Mouse (Mus musculus): ENCODE results near the gene Sgk1. TPM values are rescaled to one million over a fixed set of nuclear protein-coding genes. Genes with fewer than 3 reads are reported as not detected.

Gene Sgk1
- total RNA-seq, 2 experiments from 2014 or later = 2.5 to 3.0 TPM

- no peak for ATAC-seq (replicated peaks; ENCODE audit: low FRiP score, poor library complexity, severe bottlenecking)
These were observed 29.4 kb downstream of the Sgk1 start for GRCm38 (mm10) chr10:21911303-21911947.

- no peak for ATAC-seq (replicated peaks; ENCODE audit: low FRiP score, poor library complexity, severe bottlenecking)
These were observed 32.8 kb downstream of the Sgk1 start for GRCm38 (mm10) chr10:21914751-21915150.

DNA sequence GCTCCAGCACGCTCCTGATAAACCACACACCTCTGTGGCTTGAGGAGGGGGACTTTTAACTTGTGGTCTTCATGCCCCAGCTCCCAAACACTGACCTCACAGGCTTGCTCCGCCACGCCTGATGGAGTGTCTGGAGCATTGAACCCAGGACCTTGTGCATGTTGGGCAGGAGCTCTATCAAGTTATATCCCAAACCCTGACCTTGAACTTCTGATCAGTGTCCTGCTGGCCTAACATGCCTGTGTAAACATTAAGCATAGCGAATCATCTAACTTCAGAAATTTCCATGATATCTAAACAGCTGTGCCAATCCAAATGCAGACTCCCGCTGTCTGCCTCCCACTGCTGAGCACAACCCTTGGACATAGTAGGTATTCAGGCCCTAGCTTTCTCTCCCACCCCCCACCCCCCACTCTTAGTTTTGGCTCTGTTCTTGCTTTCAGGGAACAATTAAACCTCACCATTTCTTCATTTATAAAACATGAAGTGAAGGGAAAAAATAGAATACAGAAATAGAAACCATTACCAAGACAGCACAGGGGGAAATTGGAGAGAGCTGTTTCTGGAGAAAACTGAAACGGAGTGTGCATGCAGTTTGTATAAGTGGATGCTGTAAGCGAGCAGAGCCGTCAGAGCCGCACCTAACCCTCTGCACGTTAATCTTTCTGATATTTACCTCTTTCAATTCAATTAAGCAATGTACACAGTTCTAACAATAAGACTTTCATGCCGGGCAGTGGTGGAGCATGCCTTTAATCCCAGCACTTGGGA, 34.5 kb downstream of the Sgk1 start:
- ATAC-seq (replicated peaks; ENCODE audit: low FRiP score, poor library complexity, severe bottlenecking) = no peak

DNA sequence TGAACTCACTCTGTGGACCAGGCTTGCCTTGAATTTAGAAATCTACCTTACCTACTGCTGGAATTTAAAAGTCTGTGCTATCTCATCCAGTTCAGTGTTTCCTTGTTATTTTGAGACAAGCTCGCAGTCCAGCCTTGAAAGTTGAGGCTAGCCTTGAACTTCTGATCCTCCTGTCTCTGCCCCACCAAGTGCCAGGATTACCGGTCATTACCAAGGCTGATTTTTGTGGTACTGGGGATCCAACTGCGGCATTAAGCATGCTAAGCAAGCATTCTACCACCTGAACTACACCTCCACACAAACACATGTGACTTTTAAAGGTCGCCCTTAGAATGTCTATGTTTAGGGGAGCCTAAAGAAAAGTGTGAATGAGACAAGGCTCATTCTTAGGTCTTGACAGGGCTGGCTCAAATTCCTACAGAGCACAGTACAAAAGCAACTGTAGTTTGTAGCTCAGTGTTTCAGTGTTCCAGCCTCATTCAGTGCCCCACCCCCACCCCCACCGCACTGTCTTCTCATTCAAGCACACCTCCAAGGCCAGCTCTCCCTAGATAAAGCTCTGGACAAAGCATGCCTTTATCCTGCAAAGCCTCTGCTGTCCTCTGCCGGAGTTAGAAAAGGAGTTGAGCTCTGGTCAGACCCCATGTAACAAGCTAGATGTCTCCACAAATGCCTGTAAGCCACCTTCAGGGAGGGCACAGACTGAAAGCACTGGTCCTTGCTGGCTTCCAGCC, 36.2 kb downstream of the Sgk1 start:
- no peak for ATAC-seq (replicated peaks; ENCODE audit: low FRiP score, poor library complexity, severe bottlenecking)

- no peak for ATAC-seq (replicated peaks; ENCODE audit: low FRiP score, poor library complexity, severe bottlenecking)
These were observed 36.8 kb downstream of the Sgk1 start for GRCm38 (mm10) chr10:21918750-21919145.

DNA sequence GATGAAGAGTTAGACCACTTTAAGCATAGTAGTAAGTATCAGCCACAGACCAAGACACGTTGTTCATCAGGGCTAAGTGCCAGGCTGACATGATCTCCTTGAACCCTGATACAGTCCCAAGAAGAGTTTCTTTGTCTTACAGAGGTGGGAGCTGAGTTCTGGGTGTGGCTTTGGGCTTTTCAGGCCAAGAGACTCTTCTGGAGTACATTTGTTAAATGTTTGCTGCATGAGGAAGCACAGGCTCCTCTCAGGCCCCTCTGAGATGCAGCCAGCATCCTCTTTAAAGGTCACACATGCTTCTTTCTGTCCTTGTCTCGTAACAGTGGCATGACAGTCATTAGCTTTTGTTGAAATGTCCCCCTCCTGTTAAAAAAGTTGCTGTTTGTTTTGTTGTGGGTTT, 38.6 kb downstream of the Sgk1 start:
- no peak for ATAC-seq (replicated peaks; ENCODE audit: low FRiP score, poor library complexity, severe bottlenecking)

- ATAC-seq (replicated peaks; ENCODE audit: low FRiP score, poor library complexity, severe bottlenecking) = no peak
These were observed 40.8 kb downstream of the Sgk1 start for GRCm38 (mm10) chr10:21922716-21923350.

DNA sequence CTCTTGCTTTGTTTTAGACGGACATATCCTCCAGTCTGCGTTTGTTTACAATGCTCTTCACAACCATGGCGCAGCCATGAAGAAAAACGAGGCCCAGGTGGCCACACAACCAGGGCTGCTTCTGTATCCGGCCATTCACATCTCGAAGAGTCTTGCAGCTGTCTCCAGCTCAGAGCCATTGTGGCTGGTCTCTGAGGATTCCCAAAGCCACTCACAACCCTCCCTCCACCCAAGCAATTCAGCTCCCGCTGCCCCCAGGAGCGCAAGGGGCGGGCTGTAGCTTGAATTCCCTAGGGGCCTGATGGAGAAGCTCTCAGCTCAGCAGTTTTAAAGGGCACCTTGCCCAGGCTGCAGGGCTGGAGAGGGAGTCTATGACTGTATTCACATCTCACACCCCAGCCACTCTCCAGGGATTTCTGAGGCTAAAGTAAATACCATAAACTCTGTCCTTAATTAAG, 41.5 kb downstream of the Sgk1 start:
- no peak for ATAC-seq (replicated peaks; ENCODE audit: low FRiP score, poor library complexity, severe bottlenecking)

- ATAC-seq (replicated peaks; ENCODE audit: low FRiP score, poor library complexity, severe bottlenecking) = no peak
These were observed 42.2 kb downstream of the Sgk1 start for GRCm38 (mm10) chr10:21924051-21924720.

- ATAC-seq (replicated peaks; ENCODE audit: low FRiP score, poor library complexity, severe bottlenecking) = no peak
These were observed 45.0 kb downstream of the Sgk1 start for GRCm38 (mm10) chr10:21926941-21927340.

DNA sequence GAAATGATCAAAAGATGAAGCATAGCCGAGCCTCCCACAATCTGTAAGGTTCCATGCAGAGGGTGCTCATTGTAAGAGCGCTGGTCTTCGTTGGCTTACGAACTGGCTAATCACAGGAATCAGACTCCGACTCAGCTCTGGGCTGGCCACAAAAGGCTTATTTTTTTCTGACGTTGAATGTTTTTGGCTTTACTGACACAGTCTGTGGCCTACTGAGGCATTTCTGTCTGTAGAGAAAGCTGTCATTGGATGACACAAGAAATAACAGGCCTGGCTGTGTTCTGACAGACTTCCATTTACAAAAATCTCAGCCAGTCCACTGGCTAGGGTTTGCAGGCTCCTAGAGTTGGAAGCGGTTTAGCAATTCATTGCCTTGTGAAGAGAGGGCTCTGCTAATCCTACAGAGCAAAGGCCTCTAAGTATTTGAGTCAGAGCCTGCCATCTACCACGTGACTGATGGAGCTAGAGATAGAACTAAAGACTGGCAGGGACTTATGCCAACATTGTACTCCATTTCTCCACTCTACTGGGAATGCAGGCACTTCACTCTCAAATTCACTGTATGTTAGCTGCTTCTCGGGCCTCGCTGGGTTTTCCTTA, 48.9 kb downstream of the Sgk1 start:
- ATAC-seq (replicated peaks; ENCODE audit: low FRiP score, poor library complexity, severe bottlenecking) = no peak

DNA sequence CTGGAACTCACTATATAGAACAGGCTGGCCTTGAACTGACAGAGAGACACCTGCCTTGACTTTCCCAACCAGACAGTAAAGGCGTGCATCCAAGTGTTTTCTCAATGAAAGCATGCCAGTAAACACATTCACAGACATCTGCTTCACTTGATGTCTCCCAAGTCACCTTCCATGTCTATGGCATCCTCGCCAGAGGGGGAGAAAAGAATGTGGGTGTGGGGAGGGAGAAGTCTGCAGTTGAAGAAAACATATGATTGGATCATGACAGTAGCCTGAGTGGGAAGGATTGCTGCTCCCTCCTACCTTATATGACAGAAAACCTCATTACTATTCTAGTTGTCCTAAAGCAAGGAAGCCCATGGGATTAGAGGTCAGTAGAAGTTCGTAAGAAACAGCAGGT, 50.8 kb downstream of the Sgk1 start:
- ATAC-seq (replicated peaks; ENCODE audit: low FRiP score, poor library complexity, severe bottlenecking) = no peak

GRCm38 (mm10) chr10:21934826-21935225, 52.8 kb downstream of the Sgk1 start:
- ATAC-seq (replicated peaks; ENCODE audit: low FRiP score, poor library complexity, severe bottlenecking) = no peak

DNA sequence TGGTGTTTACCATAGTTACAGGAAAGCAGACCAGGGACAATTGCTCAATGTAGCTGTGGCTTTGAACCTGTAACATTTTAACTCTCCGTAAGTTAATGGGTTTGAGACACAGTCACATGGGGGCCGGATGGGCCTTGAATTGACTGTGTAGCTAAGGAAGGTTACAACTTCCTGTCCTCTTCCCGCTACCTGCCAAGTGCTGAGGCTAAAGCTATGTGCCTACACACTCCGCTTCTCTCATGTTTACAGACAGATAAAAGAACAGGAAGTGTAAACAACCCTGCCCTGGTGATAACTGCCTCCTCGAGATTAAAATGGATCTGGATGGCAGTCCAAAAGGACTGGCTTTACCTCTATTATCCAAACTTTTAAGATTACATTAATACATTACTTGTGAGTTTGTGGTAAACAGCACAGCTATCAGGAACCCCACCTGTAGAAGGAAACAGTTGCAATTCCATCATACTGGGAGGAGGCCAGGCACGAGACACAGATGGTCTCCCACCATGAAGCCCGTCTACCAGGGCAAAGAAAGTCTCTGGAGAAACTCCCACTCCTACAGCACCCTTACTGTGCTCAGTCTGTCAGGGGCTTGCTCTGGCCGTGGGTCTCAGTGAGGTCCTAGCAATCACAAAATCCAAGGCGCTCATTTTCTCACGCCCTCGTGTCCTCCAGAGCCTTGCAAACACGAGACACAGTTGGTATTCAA, 54.7 kb downstream of the Sgk1 start:
- ATAC-seq (replicated peaks; ENCODE audit: low FRiP score, poor library complexity, severe bottlenecking) = no peak

GRCm38 (mm10) chr10:21937222-21937605, 55.2 kb downstream of the Sgk1 start:
- no peak for ATAC-seq (replicated peaks; ENCODE audit: low FRiP score, poor library complexity, severe bottlenecking)

- ATAC-seq (replicated peaks; ENCODE audit: low FRiP score, poor library complexity, severe bottlenecking) = no peak
These were observed 56.2 kb downstream of the Sgk1 start for GRCm38 (mm10) chr10:21938166-21938565.

DNA sequence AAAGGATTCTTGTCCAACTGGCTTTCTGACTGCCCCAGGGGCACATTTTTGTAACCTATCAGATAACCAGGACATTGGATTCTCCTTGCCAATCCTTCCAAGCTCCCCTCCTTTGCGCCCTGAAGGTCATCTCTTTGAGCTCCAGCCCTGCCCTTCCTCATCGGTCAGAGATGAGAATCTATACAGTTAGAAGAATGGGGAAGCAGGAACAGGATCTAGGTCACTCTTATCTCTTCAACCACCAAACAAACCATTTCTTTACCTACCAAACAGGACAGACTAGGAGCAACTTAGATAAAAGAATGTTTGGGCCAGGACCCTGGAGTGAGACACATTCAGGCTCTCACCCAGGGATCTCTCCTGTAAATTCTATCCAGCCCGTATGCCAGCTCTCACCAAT, 59.3 kb downstream of the Sgk1 start:
- ATAC-seq (replicated peaks; ENCODE audit: low FRiP score, poor library complexity, severe bottlenecking) = no peak

- no peak for ATAC-seq (replicated peaks; ENCODE audit: low FRiP score, poor library complexity, severe bottlenecking)
These were observed 61.2 kb downstream of the Sgk1 start for GRCm38 (mm10) chr10:21943145-21943700.

GRCm38 (mm10) chr10:21945195-21945594, 63.2 kb downstream of the Sgk1 start:
- ATAC-seq (replicated peaks; ENCODE audit: low FRiP score, poor library complexity, severe bottlenecking) = no peak
